Mouse (Mus musculus): Measurements from ENCODE around the gene Asb6. TPM values are rescaled to one million over a fixed set of nuclear protein-coding genes. Genes with fewer than 3 reads are reported as not detected.

Gene Asb6
- total and polyA plus RNA-seq, 3 experiments, result 50.1 to 54.6 TPM; not detected in 1

GRCm38 (mm10) chr2:30778235-30778634 is 51.9 kb downstream of the Asb6 start:
- TF ChIP-seq SMC3 (IDR thresholded peaks at IDR 0.05; ENCODE audit: low read depth, low read length) (no peak), SIN3A (IDR thresholded peaks at IDR 0.05; ENCODE audit: low read length) (no peak)
- Histone ChIP-seq H3K27ac (ENCODE audit: control insufficient read depth, low read depth, low read length) (no peak overlapping the region), H3K36me3 (ENCODE audit: control insufficient read depth in 1 of 2, insufficient read depth in 2 of 2, low read length in 2 of 2) (peaks cover 0 to under 1% of the 10 kb centered on the region in 2 experiments; a peak in 2 of 4 replicates), H3K4me3 (ENCODE audit: control insufficient read depth in 1 of 2, insufficient read depth in 1 of 2, low read depth in 2 of 2, low read length in 2 of 2) (no peak overlapping the region), H3K79me2 (ENCODE audit: control insufficient read depth, insufficient read depth, low read length, poor library complexity) (no peaks in the 10 kb centered on the region), H3K9ac (ENCODE audit: control insufficient read depth, low read depth, low read length, poor library complexity, severe bottlenecking) (no peak overlapping the region), H3K9me3 (replicated peaks; ENCODE audit: insufficient read depth, low read length) (no peaks in the 10 kb centered on the region), H3K27me3 (ENCODE audit: control insufficient read depth in 1 of 2, insufficient read depth in 2 of 2, low read length in 2 of 2) (no peaks in the 10 kb centered on the region), H3K4me1 (ENCODE audit: control insufficient read depth in 1 of 2, insufficient read depth in 2 of 2, low read length in 2 of 2) (peaks cover 5 to 11% of the 10 kb centered on the region in 2 experiments)
- DNase-seq (ENCODE audit: low read depth, low spot score), result no peak

- Histone ChIP-seq H3K9me3 (replicated peaks; ENCODE audit: insufficient read depth, low read length) (no peaks in the 10 kb centered on the region), H3K4me1 (ENCODE audit: control insufficient read depth in 1 of 2, insufficient read depth in 2 of 2, low read length in 2 of 2) (peaks cover 7 to 12% of the 10 kb centered on the region in 2 experiments)
Observed at GRCm38 (mm10) chr2:30777266-30777665, 52.9 kb downstream of the Asb6 start.

GRCm38 (mm10) chr2:30775955-30776354 is 54.2 kb downstream of the Asb6 start:
- Histone ChIP-seq H3K4me1 (ENCODE audit: control insufficient read depth in 1 of 2, insufficient read depth in 2 of 2, low read length in 2 of 2) (peaks cover 10 to 14% of the 10 kb centered on the region in 2 experiments), H3K9ac (ENCODE audit: control insufficient read depth, low read depth, low read length, poor library complexity, severe bottlenecking) (no peak overlapping the region), H3K9me3 (replicated peaks; ENCODE audit: insufficient read depth, low read length) (no peaks in the 10 kb centered on the region), H3K36me3 (ENCODE audit: control insufficient read depth in 1 of 2, insufficient read depth in 2 of 2, low read length in 2 of 2) (peaks cover 0 to 7% of the 10 kb centered on the region in 2 experiments; a peak in 2 of 4 replicates), H3K27me3 (ENCODE audit: control insufficient read depth in 1 of 2, insufficient read depth in 2 of 2, low read length in 2 of 2) (no peaks in the 10 kb centered on the region), H3K27ac (ENCODE audit: control insufficient read depth, low read depth, low read length) (no peak overlapping the region), H3K4me3 (ENCODE audit: control insufficient read depth in 1 of 2, insufficient read depth in 1 of 2, low read depth in 2 of 2, low read length in 2 of 2) (no peak overlapping the region), H3K79me2 (ENCODE audit: control insufficient read depth, insufficient read depth, low read length, poor library complexity) (peaks cover 2% of the 10 kb centered on the region; the same call in 1 of the 2 replicates)
- peak; percentile 68 for DNase-seq (ENCODE audit: low read depth, low spot score)
- TF ChIP-seq NELFE (IDR thresholded peaks at IDR 0.05; ENCODE audit: low read depth, low read length) (no peak), ZMIZ1 (IDR thresholded peaks at IDR 0.05; ENCODE audit: low read depth, low read length) (no peak), ZKSCAN1 (IDR thresholded peaks at IDR 0.05; ENCODE audit: low read depth, low read length) (no peak), ZNF384 (IDR thresholded peaks at IDR 0.05; ENCODE audit: low read depth, low read length) (no peak), ETS1 (IDR thresholded peaks at IDR 0.05; ENCODE audit: low read depth, low read length) (no peak), USF2 (IDR thresholded peaks at IDR 0.05; ENCODE audit: borderline replicate concordance in 1 of 2, insufficient read depth in 1 of 2, low read depth in 1 of 2, low read length in 2 of 2) (no peak), GATA1 (IDR thresholded peaks at IDR 0.05; ENCODE audit: low read depth, low read length) (no peak), SMC3 (IDR thresholded peaks at IDR 0.05; ENCODE audit: low read depth, low read length) (peak; percentile 59), MYB (IDR thresholded peaks at IDR 0.05; ENCODE audit: low read depth, low read length) (no peak), USF1 (IDR thresholded peaks at IDR 0.05; ENCODE audit: low read depth, low read length) (no peak), MXI1 (IDR thresholded peaks at IDR 0.05; ENCODE audit: low read depth, low read length) (no peak), CHD2 (IDR thresholded peaks at IDR 0.05; ENCODE audit: low read length) (no peak), TCF12 (IDR thresholded peaks at IDR 0.05; ENCODE audit: low read depth, low read length) (no peak), JUND (IDR thresholded peaks at IDR 0.05; ENCODE audit: low read depth, low read length) (no peak), CTCF (IDR thresholded peaks at IDR 0.05 in 2 of 3, conservative IDR thresholded peaks at IDR 0.05 in 1 of 3; ENCODE audit: control insufficient read depth in 1 of 3, insufficient read depth in 1 of 3, low read depth in 2 of 3, low read length in 3 of 3, poor library complexity in 1 of 3, severe bottlenecking in 1 of 3) (peak; percentile 14 to 65 (median 64); a peak in 4 of 6 replicates), POLR2AphosphoS5 (IDR thresholded peaks at IDR 0.05; ENCODE audit: borderline replicate concordance, low read depth, low read length) (no peak), BHLHE40 (IDR thresholded peaks at IDR 0.05; ENCODE audit: borderline replicate concordance, low read depth, low read length) (no peak), ZC3H11A (IDR thresholded peaks at IDR 0.05; ENCODE audit: low read depth, low read length) (peak; percentile 54)

More at GRCm38 (mm10) chr2:30777266-30777665, 52.9 kb downstream of the Asb6 start:
- Histone ChIP-seq H3K36me3 (ENCODE audit: control insufficient read depth in 1 of 2, insufficient read depth in 2 of 2, low read length in 2 of 2) (peaks cover 0 to 5% of the 10 kb centered on the region in 2 experiments; a peak in 2 of 4 replicates), H3K27me3 (ENCODE audit: control insufficient read depth in 1 of 2, insufficient read depth in 2 of 2, low read length in 2 of 2) (no peaks in the 10 kb centered on the region), H3K4me3 (ENCODE audit: control insufficient read depth in 1 of 2, insufficient read depth in 1 of 2, low read depth in 2 of 2, low read length in 2 of 2) (no peak overlapping the region), H3K79me2 (ENCODE audit: control insufficient read depth, insufficient read depth, low read length, poor library complexity) (no peaks in the 10 kb centered on the region), H3K27ac (ENCODE audit: control insufficient read depth, low read depth, low read length) (no peak overlapping the region), H3K9ac (ENCODE audit: control insufficient read depth, low read depth, low read length, poor library complexity, severe bottlenecking) (no peak overlapping the region)
- no peak for TF ChIP-seq RAD21 (IDR thresholded peaks at IDR 0.05; ENCODE audit: low read depth, low read length)
- no peak for TF ChIP-seq E2F4 (IDR thresholded peaks at IDR 0.05; ENCODE audit: borderline replicate concordance, low read depth, low read length)
- no peak for TF ChIP-seq MYB (IDR thresholded peaks at IDR 0.05; ENCODE audit: low read depth, low read length)
- TF ChIP-seq ETS1 (IDR thresholded peaks at IDR 0.05; ENCODE audit: low read depth, low read length), result no peak
- no peak for TF ChIP-seq POLR2A (IDR thresholded peaks at IDR 0.05; ENCODE audit: control insufficient read depth in 1 of 2, insufficient read depth in 1 of 2, low read depth in 1 of 2, low read length in 2 of 2, poor library complexity in 1 of 2)
- no peak for TF ChIP-seq MEF2A (IDR thresholded peaks at IDR 0.05; ENCODE audit: extremely low read depth, insufficient replicate concordance, low read depth, low read length, poor library complexity, severe bottlenecking)
- no peak for TF ChIP-seq NRF1 (IDR thresholded peaks at IDR 0.05; ENCODE audit: insufficient read depth, low read depth, low read length, poor library complexity, severe bottlenecking)
- no peak for TF ChIP-seq EP300 (IDR thresholded peaks at IDR 0.05; ENCODE audit: low read depth in 1 of 2, low read length in 2 of 2)
- no peak for TF ChIP-seq CTCF (IDR thresholded peaks at IDR 0.05 in 2 of 3, conservative IDR thresholded peaks at IDR 0.05 in 1 of 3; ENCODE audit: control insufficient read depth in 1 of 3, insufficient read depth in 1 of 3, low read depth in 2 of 3, low read length in 3 of 3, poor library complexity in 1 of 3, severe bottlenecking in 1 of 3)
- TF ChIP-seq ZMIZ1 (IDR thresholded peaks at IDR 0.05; ENCODE audit: low read depth, low read length), result no peak
- no peak for TF ChIP-seq MYC (IDR thresholded peaks at IDR 0.05; ENCODE audit: low read depth, low read length)
- no peak for TF ChIP-seq MAFK (IDR thresholded peaks at IDR 0.05; ENCODE audit: borderline replicate concordance, low read depth, low read length)
- TF ChIP-seq TAL1 (IDR thresholded peaks at IDR 0.05; ENCODE audit: low read length), result no peak
- TF ChIP-seq SIN3A (IDR thresholded peaks at IDR 0.05; ENCODE audit: low read length), result no peak
- TF ChIP-seq RCOR1 (IDR thresholded peaks at IDR 0.05; ENCODE audit: low read depth, low read length), result no peak
- no peak for TF ChIP-seq UBTF (IDR thresholded peaks at IDR 0.05; ENCODE audit: borderline replicate concordance, insufficient read depth, low read depth, low read length)
- TF ChIP-seq HCFC1 (IDR thresholded peaks at IDR 0.05; ENCODE audit: low read depth, low read length), result no peak
- no peak for TF ChIP-seq ZC3H11A (IDR thresholded peaks at IDR 0.05; ENCODE audit: low read depth, low read length)
- DNase-seq (ENCODE audit: low read depth, low spot score), result no peak
